Mouse (Mus musculus): ENCODE results near the gene Ctnnd2.

The Ctnnd2 gene

DNA sequence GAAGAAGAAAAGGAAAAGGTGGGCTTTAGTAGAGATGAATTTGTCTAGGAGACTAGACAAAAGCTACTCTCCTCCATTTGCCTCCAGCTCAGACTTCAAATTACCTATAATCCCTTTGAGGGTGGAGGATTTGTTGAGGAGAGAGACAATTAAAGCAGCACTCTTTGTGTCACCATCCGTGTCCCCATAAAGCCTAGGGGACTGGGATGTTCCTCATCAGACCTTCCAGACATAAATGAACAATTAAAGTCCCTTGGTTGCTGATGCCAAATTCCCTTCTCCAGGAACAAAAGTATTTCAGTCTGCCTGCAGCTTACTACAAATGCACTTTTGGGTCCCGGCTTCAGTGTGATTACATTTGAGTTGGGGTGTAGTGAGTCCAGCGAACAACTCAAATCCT lies 340.1 kb downstream of the Ctnnd2 start:
- no peak for DNase-seq (ENCODE audit: low spot score in 2 of 2)

DNA sequence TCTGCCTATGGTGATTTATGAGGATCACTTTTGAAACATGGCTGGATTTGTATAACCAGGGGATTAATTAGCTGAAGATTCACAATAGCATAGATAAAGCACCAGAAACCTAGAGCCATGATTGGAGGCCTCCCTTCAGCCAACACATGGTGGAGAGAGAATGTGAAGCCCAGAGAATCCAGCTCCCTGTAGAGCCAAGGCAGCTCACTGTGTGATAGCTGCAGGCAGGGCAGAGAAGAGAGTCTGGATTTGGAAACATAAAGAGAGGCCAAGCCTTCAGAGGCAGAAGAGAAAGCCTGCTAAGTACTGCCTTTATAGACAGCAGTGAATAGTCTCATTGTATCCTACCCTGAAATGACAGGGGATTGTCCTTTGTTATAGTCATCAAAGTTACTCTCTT lies 340.7 kb downstream of the Ctnnd2 start:
- no peak for DNase-seq (ENCODE audit: low spot score in 2 of 2)

DNA sequence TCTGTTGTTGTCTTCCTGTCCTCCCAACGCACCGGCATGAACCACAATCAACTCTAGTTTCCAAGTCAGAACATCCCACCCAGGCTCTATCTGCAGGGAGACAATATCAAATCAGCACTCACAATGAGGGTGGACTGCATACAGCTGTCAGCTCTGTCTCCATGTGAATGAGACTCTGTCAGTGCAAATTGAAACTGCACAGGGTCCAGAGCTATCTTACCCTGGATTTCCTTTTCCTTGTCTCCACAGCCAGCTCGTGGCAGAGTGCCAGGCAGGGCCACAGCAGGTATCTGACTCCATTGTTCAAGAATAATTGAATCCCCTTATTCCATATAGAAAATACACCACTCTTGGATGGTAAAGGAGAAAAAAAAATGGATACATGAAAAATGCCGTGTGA lies 343.0 kb downstream of the Ctnnd2 start:
- DNase-seq (ENCODE audit: low spot score in 2 of 2), result no peak

DNA sequence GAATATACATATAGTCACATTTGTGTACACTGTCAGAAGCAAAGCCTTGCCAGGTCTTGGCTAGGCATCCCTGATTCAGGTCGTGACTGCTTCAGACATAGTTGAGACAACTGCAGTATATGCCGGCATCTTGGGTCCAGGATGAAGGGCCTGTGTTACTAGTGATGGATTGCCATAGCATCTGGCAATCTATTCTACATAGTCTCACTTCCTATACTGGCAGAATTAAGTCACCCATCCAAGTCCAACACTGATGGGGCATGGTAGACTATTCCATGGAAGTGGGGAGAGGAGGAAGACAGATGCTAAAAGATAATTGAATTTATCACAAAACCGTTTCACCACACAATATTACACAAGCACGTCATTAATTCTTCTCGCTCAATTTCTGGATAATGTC lies 369.1 kb downstream of the Ctnnd2 start:
- DNase-seq (ENCODE audit: low spot score in 2 of 2), result no peak

DNA sequence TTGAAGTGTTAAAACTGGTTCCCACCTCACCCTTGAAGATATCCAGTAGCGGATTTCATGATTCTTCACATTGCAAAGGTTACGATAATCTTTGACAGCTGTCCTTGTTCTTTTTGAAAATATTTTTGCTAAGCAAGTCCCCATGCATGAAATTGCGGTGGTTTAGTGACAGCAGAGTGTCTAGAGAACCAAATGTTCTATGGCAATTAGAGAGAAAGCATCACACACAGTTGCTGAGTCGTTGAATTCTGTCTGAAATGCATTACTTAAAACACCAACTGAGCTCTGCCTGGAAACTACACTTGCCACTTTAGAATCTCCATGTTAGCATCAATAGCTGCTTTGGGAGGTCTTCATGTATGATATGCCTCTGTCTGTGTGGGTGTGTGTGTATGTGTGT lies 375.9 kb downstream of the Ctnnd2 start:
- DNase-seq (ENCODE audit: low spot score in 2 of 2), result no peak

DNA sequence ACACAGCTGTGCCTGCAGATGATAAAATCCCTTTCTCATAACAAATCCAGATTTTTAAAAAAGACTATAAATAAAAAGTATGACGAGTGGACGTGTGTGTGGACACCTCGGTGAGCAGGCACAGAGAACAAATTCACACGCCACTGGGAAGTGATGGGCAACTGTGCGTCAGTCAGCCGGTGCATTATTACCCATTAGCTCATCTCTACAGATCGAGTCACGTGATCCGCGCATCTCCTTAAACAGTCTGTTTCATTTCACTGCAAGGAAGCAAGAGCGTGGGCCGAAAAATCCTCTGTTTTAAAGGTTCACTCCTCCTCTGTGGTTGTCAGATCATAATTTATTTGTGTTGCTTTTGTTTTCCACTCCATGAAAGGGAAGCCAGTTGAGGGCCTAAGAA lies 378.6 kb downstream of the Ctnnd2 start:
- no peak for DNase-seq (ENCODE audit: low spot score in 2 of 2)

DNA sequence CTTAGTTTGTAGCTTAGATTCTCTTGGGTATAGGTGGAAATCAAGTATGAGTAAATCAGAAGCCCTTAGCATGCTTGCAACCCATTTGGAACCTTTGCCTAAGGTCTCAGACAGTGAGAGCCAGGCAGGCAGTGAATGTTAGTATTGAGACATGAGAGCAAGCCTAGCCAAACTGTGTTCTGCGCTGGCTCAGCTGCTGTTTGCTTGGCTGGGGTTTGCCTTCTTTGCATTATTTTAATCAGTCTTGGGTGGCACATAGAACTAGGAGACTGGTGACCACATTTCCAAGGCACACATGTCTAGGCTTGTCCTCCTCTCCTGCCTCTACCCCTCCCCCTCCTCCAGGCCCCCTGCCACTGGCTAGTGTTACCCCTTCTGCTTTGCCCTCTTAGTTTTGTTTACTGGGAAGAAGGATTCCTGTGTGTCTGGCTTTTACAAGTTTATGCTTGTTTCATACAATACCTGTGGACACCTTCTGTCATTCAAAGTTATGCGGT lies 381.6 kb downstream of the Ctnnd2 start:
- no peak for DNase-seq (ENCODE audit: low spot score in 2 of 2)

DNA sequence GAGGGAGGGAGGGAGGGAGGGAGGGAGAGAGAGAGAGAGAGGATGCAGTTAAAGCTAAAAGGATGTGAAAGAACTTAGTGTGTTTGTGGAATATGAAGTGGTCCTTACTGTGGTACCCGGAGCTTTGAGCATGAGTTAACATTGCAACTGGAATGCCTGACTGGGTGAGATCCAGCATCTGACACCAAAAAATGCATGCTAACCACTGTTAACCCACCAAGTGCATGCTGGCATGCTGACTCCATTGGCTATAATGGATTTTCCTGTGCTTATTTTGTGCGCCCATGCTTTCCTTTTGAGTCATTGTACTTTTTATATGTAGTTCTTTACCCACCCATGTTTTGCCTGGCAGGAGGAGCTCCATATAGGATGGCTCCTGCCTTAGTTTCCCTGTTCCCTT lies 383.4 kb downstream of the Ctnnd2 start:
- DNase-seq (ENCODE audit: low spot score in 2 of 2), result no peak

DNA sequence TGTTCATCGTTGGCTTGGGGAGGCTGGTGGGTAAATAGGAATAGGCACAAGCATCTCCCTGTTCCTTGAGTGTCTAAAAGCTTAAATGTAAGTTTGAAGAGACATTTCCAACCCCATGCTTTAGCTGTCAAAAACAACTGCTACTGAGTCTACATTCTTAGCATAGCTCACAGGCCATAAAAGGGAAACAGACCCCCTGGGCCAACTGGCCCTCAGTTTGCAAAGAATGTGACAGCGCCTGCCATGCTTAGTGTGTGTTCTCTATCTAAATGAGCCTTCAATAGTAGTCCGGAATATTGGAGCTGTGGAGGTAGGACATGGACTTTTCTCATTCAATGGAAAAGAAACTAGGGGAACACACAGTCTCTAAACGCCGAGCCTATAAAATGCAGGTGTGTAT lies 390.0 kb downstream of the Ctnnd2 start:
- no peak for DNase-seq (ENCODE audit: low spot score in 2 of 2)

DNA sequence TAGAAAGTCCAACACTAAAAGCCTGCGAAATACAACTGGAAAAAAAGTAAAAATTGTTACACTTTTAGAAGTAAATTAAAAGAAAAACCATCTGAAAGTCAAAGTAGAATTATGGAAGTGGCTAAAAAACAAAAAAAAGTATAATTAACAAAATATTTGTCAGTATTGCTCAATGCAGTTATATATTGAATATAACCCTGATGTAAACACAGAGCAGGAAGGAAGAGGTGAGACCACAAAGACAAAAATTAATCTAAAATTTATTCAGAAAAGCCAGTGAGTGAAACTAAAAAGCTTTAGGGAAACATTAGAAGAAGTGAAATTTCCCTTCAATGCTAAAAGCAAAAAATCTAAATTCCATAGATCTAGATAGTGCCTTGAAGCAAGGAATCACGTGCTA lies 392.2 kb downstream of the Ctnnd2 start:
- DNase-seq (ENCODE audit: low spot score in 2 of 2), result no peak

DNA sequence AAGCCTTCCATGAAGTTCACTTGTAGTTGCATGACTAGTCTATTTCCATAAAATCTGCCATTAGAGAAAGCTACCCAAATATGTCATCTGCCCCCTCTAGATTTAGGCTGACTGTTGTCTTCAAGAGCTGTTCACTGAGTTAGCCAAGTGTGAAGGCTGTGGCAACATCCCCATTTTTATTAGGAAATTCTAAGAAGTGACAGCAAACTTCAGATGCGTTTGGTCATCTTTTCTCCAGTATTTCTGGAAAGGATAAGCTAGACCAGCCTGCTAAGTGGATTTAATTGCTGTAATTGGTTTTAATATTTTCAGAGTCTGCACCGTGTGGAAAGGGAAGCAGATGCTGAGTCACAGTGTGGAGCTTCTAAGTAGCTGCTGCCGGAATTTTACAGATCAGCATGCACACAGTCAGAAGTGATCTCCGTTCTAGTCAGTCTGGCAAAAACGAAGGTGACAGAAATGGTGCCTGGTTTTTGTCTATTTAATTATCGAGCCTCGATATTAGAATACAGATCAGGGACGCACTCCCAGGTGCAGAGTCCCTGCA lies 397.9 kb downstream of the Ctnnd2 start:
- no peak for DNase-seq (ENCODE audit: low spot score in 2 of 2)

DNA sequence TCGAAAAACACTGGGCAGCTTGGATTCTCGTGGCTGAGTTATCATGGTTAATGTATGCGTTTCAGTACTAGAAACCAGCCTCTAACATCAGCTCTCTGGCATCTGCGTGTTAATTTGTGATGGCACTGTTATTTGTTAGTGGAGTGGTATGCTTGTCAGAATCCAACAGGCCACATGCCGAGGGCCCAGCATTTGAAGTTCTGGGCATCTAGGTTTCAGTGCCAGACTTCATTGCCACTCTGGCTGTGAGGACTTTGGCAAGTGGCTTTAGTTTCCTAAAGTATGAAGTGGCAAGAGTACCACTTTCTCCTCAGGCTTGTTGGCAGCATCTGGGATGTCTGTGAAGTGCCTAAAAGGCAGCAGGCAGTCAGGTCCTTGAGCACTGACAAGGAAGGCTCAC lies 415.1 kb downstream of the Ctnnd2 start:
- DNase-seq (ENCODE audit: low spot score in 2 of 2), result no peak

DNA sequence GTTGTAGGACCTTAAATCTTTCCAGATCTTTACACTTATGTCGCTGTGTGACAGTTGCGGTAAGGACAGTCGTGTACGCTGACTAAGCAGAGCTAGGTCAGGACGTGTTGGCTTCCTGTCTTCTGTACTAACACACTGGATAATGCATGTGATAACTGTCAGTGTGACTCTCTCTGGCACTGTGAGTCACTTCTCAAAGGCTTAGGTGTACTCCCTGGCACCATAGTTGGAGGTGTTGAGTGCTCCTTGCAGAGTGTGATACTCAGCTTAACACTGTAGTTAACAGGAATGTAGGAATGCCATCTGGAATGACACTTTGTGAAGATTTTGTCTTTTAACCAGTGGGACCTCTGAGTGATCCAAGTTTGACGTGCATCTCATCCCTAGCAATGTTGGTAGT lies 418.5 kb downstream of the Ctnnd2 start:
- DNase-seq (ENCODE audit: low spot score in 2 of 2), result no peak

DNA sequence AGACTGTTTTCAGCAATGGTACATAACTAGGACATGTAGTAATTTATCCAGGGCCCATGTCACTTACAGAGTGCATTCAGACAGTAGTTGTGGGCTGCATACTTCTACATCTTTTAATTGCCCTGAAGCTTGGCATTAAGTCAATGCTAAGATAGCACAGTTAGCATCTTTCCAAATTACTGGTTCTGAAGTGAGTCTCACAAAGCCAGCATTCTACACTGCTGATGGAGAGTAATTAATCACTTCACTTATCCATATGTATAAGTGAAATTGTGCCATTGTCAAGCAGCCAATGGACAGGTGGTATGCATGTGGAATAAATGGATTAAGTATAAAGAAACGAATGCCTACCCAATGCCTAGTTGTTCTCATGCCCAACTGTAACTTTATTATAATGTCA lies 423.1 kb downstream of the Ctnnd2 start:
- no peak for DNase-seq (ENCODE audit: low spot score in 2 of 2)

DNA sequence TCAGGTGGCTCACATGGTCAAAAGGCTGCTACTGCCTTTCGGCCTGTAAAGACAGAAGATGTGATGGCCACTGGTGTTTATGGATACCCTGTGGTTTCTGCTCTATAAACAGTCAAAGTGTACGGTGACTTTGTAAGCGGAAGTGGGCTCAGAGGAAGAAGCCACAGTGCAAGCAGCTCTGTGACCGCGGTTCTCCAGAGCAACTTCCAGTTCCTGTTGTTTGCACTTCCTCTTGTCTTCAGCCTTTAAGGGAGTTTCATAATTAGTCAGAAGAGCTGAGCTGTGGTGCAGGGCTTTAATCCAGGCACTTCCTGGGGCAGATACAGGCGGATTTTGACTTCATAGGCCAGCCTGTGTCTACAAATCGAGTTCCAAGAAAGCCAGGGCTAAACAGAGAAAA lies 438.2 kb downstream of the Ctnnd2 start:
- no peak for DNase-seq (ENCODE audit: low spot score in 2 of 2)

DNA sequence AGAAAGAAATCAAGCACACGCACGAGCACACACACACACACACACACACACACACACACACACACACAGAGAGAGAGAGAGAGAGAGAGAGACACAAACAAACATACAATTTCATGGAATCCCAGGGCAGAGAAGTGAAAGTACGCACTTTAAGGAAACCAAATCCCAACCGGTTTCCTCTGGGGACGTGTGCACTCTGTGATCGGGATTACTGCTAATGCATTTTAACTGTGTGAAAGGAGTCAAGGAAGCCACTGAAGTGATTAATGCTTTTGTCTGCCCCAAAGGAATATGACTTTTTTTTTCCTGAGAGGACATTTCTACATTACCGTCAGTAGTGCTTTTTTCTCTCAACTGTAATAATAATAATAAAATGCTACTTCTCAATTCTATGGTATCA lies 443.1 kb downstream of the Ctnnd2 start:
- no peak for DNase-seq (ENCODE audit: low spot score in 2 of 2)

DNA sequence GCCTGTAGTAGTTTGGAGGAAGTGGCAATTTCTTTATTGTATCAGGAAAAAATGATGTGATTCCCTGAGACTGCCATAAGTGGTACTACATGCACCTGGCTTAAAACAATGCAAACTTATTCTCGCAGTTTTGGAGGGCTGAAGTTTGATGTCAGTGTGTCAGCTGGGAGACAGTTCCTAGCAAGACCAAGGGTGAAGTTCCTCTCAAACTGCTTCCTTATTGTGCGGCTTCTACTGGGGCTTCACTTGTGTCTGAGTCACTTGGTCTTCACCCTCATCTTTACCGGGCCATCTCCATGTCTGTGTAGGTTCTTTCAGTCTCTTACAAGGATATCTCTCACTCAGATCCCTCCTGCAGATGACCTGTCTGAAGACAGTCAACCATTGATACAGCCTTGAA lies 444.5 kb downstream of the Ctnnd2 start:
- DNase-seq (ENCODE audit: low spot score in 2 of 2), result no peak

DNA sequence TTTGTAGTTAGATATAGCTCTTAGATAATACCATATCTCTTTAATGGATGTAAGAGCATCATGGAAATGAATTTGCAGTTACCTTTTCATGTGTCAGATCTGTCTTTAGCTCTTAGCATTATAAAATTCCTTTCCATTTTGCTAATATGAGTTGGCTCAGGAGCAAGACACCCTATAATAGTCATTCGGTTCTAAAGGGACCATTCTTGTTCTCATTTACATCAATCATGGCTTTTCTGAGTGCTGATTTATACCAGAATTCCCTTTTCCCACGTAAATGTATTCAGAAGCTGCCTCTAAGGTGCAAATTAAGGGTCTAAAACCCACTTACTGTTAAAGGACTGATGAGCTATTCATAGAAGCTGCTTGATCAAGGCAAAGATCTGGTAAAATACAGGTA lies 445.5 kb downstream of the Ctnnd2 start:
- no peak for DNase-seq (ENCODE audit: low spot score in 2 of 2)

DNA sequence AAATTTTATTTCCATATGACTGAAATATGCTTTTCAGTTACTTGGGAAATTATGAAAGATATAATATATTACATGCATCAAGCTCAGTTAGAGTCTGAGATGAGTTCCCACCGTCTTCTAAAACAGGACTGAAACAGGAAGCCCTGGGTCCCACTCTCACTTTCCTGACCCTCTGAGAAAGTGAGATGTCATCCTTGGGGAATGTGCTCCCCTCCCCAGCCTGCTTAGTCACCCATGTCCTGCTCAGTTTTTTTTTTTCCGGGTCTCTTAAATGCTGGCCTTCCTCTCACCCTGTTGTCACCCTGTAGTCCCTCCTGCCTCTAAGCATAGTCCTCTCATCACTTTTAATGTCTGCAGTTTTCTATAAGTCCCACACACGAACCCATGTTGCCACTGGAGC lies 456.1 kb downstream of the Ctnnd2 start:
- DNase-seq (ENCODE audit: low spot score in 2 of 2), result no peak

DNA sequence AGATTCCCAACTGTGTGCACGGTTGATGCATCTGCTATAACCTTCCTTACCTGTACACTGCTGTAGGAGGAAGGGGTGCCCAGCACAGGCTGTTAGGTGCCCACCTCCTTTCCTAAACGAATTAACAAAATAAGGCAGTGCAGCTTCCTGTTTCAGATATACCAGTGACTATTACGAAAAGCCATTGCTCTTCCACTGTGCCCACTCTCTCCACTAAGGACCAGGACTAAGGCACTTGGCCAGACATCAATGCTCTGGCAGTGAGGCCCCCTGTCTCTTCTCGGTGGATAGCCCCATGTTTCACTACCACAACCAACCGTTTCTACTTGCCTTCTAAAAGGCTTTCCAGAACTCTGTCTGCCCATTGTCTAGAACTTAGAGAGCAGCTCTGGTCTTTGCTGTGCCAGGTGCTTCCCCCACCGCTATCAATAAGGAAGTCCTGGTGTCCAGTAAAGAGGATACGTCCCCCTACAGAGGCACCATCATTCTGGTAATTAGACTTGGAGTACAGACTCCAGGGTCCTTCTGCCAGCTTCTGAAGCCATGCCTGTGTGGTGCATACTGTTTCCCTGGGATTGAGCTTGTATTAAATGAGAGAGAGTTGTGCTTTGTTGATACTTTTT lies 459.8 kb downstream of the Ctnnd2 start:
- DNase-seq (ENCODE audit: low spot score in 2 of 2), result no peak

DNA sequence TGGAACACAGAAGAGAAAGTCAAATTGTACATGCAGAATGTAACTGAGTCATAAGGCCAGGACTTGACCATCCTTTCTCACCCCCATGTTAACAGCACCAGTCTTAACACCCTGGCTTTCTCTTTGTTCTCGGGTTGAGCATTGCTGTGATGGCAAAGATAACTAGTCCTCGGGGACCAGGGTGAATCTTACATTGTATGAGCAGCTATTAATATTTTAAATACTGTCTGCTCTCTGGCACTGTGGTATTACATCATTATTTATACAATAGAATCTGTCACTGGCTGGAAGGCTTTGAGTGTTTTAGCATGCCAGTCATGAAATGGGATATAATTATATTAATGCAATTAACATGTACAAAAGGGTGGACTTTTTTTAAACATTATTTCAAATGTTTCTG lies 461.5 kb downstream of the Ctnnd2 start:
- DNase-seq (ENCODE audit: low spot score in 2 of 2), result no peak

DNA sequence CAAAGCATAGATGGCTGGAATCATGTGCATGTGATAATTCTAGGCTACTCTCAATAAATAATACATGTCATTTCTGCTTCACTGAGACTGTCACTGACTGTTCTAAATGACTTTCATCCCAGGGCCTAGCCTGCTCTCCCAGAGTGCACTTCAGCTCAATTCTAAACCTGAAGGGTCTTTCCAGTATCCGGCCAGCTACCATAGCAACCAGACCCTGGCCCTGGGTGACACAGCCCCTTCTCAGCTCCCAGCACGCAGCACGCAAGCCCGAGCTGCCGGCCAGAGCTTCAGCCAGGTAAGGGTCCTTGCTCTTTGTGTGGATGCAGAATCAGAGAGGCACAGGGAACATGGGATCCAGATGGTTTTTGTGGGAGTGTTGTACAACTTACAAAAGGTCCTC lies 462.1 kb downstream of the Ctnnd2 start:
- no peak for DNase-seq (ENCODE audit: low spot score in 2 of 2)

DNA sequence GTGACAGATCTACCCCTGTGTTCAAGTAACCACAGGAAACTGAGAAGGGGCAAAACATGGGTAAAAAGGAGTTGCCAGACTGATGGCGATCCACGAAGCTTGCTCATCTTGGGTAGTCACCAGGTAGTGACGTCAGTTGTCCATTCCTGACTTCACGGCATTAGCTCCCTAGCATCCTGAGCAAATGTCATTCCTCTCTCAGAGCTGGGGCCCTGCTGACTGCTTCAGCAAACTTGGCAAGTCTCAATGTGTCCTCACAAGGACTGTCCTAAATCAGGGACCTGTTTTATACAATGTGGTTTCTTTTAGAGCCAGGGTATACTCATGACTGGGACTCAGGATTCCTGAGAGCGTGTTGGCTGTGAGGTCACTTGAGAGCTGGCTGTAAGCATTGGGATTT lies 468.3 kb downstream of the Ctnnd2 start:
- no peak for DNase-seq (ENCODE audit: low spot score in 2 of 2)

DNA sequence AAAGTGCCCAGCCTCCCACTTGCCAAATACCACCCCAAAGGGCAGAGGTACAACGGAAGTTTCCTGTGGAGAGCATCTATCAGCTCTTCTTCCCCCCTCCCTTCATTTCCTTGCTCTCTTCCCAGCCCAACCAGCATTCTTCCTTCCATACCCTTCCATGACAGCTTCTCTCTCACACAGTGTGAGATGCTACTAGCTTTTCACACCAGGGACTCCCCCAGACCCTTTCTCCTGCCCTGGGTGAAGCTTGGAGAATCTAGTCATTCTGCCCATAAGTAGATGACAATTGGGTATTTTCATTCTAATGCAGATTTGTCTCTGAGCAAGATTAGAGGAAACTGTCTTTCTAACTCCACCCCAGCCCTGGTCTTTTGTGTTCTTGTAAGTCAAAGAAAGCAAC lies 473.3 kb downstream of the Ctnnd2 start:
- DNase-seq (ENCODE audit: low spot score in 2 of 2), result no peak
